Mouse (Mus musculus) midbrain, embryonic 14.5 days (tissue): Measurements from ENCODE around the gene Gm20696. TPM values are rescaled to one million over a fixed set of nuclear protein-coding genes. Genes with fewer than 3 reads are reported as not detected.

Source experiments
- ATAC-seq: fragments of 200-750 bp; cut with Nextera tagmentation; 2 replicates; pipeline ENCODE4 v1.8.0; 2017; ENCODE audit warnings: moderate number of reproducible peaks, moderate library complexity; ENCODE audit not compliant: low FRiP score, low TSS enrichment
- DNase-seq: peaks from one replicate; pipeline ENCODE4 v3.0.0-alpha.2; 2015
- H3K27ac ChIP-seq: fragments of 300-500 bp; sonication (generic); replicated peaks from 2 replicates; pipeline ENCODE4 v1.5.1; 2014; ENCODE audit warnings: mild to moderate bottlenecking, low read depth, low read length, moderate library complexity
- H3K27me3 ChIP-seq: fragments of 300-500 bp; sonication (generic); 2 replicates; pipeline ENCODE4 v1.6.1; 2014; ENCODE audit warnings: low read length, control low read depth, mixed read lengths; ENCODE audit not compliant: control insufficient read depth, insufficient read depth
- H3K36me3 ChIP-seq: fragments of 300-500 bp; sonication (generic); 2 replicates; pipeline ENCODE4 v1.6.1; 2014; ENCODE audit warnings: low read length, control low read depth; ENCODE audit not compliant: control insufficient read depth, insufficient read depth
- H3K4me1 ChIP-seq: fragments of 300-500 bp; sonication (generic); 2 replicates; pipeline ENCODE4 v1.6.1; 2014; ENCODE audit warnings: mild to moderate bottlenecking, antibody characterized with exemption, low read length, control low read depth; ENCODE audit not compliant: control insufficient read depth, insufficient read depth
- H3K4me2 ChIP-seq: fragments of 300-500 bp; sonication (generic); 2 replicates; pipeline ENCODE4 v1.6.1; 2014; ENCODE audit warnings: mild to moderate bottlenecking, low read length, moderate library complexity
- H3K4me3 ChIP-seq: fragments of 300-500 bp; sonication (generic); replicated peaks from 2 replicates; pipeline ENCODE4 v1.5.1; 2014; ENCODE audit warnings: low read depth, low read length
- H3K9ac ChIP-seq: fragments of 300-500 bp; sonication (generic); replicated peaks from 2 replicates; pipeline ENCODE4 v1.6.1; 2014; ENCODE audit warnings: mild to moderate bottlenecking, low read length, moderate library complexity
- H3K9me3 ChIP-seq: fragments of 300-500 bp; sonication (generic); 2 replicates; pipeline ENCODE4 v1.6.1; 2016; ENCODE audit warnings: low read length, control low read depth, mixed read lengths; ENCODE audit not compliant: control insufficient read depth
- WGBS: fragments of 180-500 bp; shearing (Covaris S2); extraction: QIAGEN DNeasy Blood & Tissue Kit; methylation state at CpG from one replicate; pipeline ENCODE4 v1.1.7; 2014; 5-methylcytosine and 5-hydroxymethylcytosine counted together
- polyA plus RNA-seq: library from polyadenylated mRNA; unstranded; fragments of >200 nt; fragmentation: Nextera tagmentation; extraction: Ambion mirVana; gene quantifications from 2 replicates; pipeline ENCODE4 v1.2.1, GENCODE M21; 2014

Gene Gm20696
- polyA plus RNA-seq, 1 experiment from 2014 or later = 4.0 TPM

DNA sequence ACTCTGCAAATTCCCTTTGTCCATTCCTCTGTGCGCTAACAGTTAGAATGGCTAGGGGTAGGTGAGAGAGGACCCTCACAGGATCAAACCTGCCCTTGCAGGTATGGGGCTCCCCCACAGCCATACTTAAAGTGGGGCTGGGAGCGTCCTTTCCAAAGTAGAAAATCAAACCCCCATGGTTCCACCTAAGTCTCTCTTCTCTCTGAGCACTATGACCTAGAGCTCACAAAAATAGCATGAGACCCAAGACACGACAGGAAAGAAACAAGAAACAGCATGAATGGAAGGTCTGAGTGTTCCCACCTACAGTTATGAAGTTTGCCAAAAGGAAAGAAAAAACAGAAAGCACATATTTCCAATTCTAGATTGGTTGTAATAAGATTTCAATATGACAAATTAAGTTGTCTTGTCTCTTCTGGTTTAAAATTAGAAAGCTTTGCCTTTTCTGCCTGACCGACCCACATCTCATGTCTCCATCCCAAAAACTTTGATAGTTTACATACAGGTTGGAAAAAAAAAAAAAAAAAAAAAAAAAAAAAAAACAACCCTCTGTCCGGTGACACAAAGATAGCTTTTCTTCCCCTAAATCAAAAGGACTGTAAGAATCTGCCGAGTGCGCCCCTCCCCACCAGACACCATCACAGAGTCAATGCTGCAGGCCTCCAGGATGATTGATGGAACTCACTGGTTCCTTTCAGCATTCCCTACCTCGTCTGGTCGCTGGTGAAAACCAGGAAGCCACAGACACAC is 327.8 kb downstream of the Gm20696 start:
- WGBS = 68% methylated on average over 9 of the region's 9 CpGs
- H3K36me3 ChIP-seq = no peaks in the 10 kb centered on the region
- no peaks in the 10 kb centered on the region for H3K27me3 ChIP-seq

DNA sequence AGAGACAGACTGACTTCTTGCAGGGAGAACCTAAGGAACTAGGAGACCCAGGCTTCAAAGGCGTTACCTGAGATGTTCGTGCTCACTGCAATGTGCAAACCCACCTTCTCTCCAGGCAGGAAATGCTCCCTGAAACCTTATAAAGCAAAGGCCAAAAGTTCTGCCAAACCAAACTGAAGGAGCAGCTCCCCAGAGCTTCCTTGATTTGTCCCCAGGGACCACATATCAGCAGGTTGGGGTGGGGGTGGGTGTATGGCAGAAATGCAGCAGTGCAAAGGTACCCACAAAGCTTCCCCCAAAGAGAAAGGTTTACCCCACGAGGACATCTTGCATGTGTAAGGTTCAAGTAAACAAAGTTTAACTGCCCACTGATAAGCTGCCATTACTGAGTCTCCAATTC is 328.4 kb downstream of the Gm20696 start:
- 71% methylated on average over 3 of the region's 3 CpGs for WGBS
- H3K4me1 ChIP-seq = peaks cover 6% of the 10 kb centered on the region; the same call in 1 of the 2 replicates
- no peaks in the 10 kb centered on the region for H3K9me3 ChIP-seq
- H3K9ac ChIP-seq = no peak overlapping the region
- no peaks in the 10 kb centered on the region for H3K36me3 ChIP-seq
- H3K4me3 ChIP-seq = no peak overlapping the region
- no peak for ATAC-seq
- H3K4me2 ChIP-seq = no peak overlapping the region
- no peak for DNase-seq
- no peaks in the 10 kb centered on the region for H3K27me3 ChIP-seq
- no peak overlapping the region for H3K27ac ChIP-seq

More for the DNA sequence above, 327.8 kb downstream of the Gm20696 start:
- no peak for ATAC-seq
- H3K9ac ChIP-seq = no peak overlapping the region
- DNase-seq = no peak
- peaks cover 6% of the 10 kb centered on the region; the same call in 1 of the 2 replicates for H3K4me1 ChIP-seq
- H3K4me2 ChIP-seq = no peak overlapping the region
- H3K4me3 ChIP-seq = no peak overlapping the region
- no peak overlapping the region for H3K27ac ChIP-seq
- H3K9me3 ChIP-seq = no peaks in the 10 kb centered on the region

DNA sequence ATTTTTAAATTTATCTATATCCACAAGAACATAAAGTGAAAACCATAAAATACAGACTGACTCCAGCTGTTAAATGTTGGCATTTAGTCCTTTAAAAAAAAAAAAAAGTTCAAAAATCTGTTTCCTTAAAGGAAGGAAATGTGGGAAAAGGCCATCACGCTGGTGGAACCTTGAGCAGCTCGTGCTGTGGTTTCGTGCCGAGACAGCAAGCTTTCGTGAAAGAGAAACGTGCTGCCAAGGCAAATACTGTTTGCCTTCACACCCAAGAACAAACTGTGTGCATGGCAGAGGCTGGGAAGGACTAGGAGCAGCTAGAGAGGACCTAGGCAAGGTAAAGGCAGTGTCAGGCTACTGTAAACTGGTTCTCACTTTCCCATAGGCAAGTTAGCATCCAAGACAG is 329.0 kb downstream of the Gm20696 start:
- Histone ChIP-seq H3K9me3 (no peaks in the 10 kb centered on the region), H3K4me1 (peaks cover 6% of the 10 kb centered on the region; the same call in 1 of the 2 replicates), H3K27me3 (no peaks in the 10 kb centered on the region), H3K36me3 (no peaks in the 10 kb centered on the region), H3K27ac (no peak overlapping the region), H3K9ac (no peak overlapping the region), H3K4me2 (no peak overlapping the region), H3K4me3 (no peak overlapping the region)
- ATAC-seq (no peak), DNase-seq (no peak)
- WGBS = 76% methylated on average over 6 of the region's 6 CpGs

DNA sequence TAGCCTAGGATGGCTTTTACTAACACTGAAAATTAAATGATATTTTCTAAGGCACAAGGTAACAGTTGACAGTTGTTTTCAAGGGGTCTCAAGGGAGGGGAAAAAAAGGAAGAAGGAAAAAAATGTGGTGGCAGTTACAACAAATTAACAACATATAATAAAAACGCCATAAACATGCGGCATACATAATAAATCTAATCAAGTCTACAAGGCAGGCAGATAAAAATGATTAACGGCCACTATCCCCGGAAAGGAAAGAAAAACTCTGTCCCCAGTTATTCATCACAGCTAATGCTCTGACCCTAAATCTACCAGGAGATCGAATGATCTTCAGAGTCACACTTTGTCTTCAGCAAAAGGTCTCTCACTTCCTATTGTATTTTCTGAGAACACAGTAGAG is 330.4 kb downstream of the Gm20696 start:
- no peaks in the 10 kb centered on the region for H3K27me3 ChIP-seq
- ATAC-seq (no peak), DNase-seq (no peak)
- H3K4me1 ChIP-seq = peaks cover 6% of the 10 kb centered on the region; the same call in 1 of the 2 replicates
- no peak overlapping the region for H3K9ac ChIP-seq
- H3K4me3 ChIP-seq = no peak overlapping the region
- H3K36me3 ChIP-seq = no peaks in the 10 kb centered on the region
- WGBS = 65% methylated on average over 5 of the region's 5 CpGs
- no peaks in the 10 kb centered on the region for H3K9me3 ChIP-seq
- H3K27ac ChIP-seq = no peak overlapping the region
- H3K4me2 ChIP-seq = no peak overlapping the region

DNA sequence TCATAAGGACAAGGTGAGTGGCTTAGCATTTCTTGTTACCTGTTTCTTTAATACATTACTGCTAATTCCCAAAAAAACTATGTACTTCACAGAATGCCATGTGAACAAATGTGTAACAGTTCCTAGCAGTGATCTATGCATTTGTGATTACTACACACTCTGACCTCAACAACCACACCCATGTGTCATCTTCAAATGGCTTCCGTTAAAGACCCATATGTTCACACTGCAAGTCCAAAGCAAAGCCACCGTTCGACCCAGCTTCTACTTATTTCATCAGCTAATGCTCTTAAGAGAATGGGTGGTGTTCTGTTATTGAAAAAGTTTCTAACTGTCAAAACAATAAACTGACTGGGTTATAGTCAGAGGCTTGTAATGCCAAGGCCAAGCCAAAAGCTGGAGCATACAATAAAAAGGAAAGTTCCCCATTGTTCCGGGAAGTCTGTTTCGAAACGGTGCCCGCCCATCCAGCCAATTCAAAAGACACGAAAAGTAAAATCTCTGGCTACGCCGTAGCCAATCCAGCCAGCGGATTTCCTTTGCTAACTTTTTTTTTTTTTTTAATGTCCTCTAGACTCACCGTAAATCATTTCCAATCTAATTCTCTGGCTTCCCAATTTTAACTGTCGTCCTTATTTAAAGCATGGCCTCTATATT is 331.3 kb downstream of the Gm20696 start:
- no peak overlapping the region for H3K4me3 ChIP-seq
- 55% methylated on average over 13 of the region's 13 CpGs for WGBS

DNA sequence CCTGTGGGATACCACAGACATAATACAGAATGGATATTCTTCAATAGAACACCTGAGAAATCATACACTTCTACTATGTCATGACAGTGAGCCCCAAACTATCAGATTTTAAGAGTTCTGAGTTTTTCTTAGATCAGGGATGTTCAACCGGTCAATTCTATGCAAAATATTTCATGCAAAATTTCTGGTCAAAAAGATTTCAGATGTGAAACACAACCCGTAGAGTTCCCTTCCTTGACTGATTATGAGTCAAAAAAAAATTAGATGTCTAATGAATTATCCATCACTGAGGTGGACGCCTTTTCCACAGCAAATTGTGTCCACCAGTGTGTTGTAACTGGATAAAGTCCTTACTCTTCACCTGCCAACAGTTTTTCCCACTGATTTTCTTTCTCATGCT is 332.3 kb downstream of the Gm20696 start:
- Histone ChIP-seq H3K36me3 (no peaks in the 10 kb centered on the region), H3K27me3 (no peaks in the 10 kb centered on the region), H3K4me1 (peaks cover 3% of the 10 kb centered on the region; the same call in 1 of the 2 replicates), H3K4me3 (no peak overlapping the region), H3K4me2 (no peak overlapping the region), H3K27ac (no peak overlapping the region), H3K9ac (no peak overlapping the region), H3K9me3 (no peaks in the 10 kb centered on the region)
- DNase-seq (no peak), ATAC-seq (no peak)
- 96% methylated on average over 3 of the region's 3 CpGs for WGBS

More for the DNA sequence above, 331.3 kb downstream of the Gm20696 start:
- peaks cover 6% of the 10 kb centered on the region; the same call in 1 of the 2 replicates for H3K4me1 ChIP-seq
- no peak overlapping the region for H3K9ac ChIP-seq
- no peaks in the 10 kb centered on the region for H3K27me3 ChIP-seq
- H3K36me3 ChIP-seq = no peaks in the 10 kb centered on the region
- H3K4me2 ChIP-seq = no peak overlapping the region
- H3K27ac ChIP-seq = no peak overlapping the region
- H3K9me3 ChIP-seq = no peaks in the 10 kb centered on the region
- ATAC-seq (no peak), DNase-seq (no peak)

DNA sequence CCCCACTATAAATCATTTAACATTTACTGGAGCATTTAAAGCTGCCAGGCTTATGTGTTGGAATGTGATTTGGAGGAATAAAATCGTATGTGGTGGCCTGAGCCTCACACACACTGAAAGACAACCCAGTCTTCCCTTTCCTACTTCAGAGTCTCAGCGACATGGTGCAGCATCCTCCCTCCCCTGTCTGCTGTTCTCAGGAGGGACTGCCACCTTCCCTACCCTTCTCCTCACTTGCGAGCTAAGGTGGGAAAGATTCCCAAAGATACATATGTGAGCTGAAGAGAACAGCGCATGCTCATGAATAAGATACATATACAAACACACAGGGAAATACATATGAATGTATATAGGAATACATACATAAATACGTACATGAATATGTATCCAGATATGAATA is 333.5 kb downstream of the Gm20696 start:
- no peaks in the 10 kb centered on the region for H3K4me1 ChIP-seq
- ATAC-seq (no peak), DNase-seq (no peak)
- no peaks in the 10 kb centered on the region for H3K9me3 ChIP-seq
- H3K27ac ChIP-seq = no peak overlapping the region
- no peaks in the 10 kb centered on the region for H3K36me3 ChIP-seq
- H3K27me3 ChIP-seq = no peaks in the 10 kb centered on the region
- no peak overlapping the region for H3K4me3 ChIP-seq
- H3K9ac ChIP-seq = no peak overlapping the region
- H3K4me2 ChIP-seq = no peak overlapping the region
- WGBS = 92% methylated on average over 5 of the region's 5 CpGs

DNA sequence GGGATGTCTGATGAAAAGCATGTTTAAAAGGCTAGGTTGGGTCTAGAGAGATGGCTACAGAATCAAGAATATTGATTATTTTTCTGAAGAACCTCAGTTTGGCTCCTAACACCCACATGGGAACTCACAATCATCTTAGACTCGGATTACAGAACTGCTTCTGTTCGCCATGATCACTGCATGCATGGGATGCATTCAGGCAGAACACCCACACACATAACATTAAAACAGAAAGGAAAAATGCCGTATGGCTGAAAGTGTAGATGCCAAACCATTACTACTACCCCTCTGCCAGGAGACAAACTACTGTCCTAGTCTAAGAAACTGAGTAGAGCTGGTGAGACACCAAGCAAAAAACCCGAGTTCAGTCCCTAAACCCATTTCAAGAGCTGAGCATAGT is 336.4 kb downstream of the Gm20696 start:
- no peak overlapping the region for H3K4me2 ChIP-seq
- H3K36me3 ChIP-seq = no peaks in the 10 kb centered on the region
- H3K27me3 ChIP-seq = no peaks in the 10 kb centered on the region
- no peak overlapping the region for H3K9ac ChIP-seq
- H3K9me3 ChIP-seq = no peaks in the 10 kb centered on the region
- H3K4me1 ChIP-seq = no peaks in the 10 kb centered on the region
- H3K4me3 ChIP-seq = no peak overlapping the region
- WGBS = 81% methylated on average over 4 of the region's 4 CpGs
- H3K27ac ChIP-seq = no peak overlapping the region
- ATAC-seq (no peak), DNase-seq (no peak)

DNA sequence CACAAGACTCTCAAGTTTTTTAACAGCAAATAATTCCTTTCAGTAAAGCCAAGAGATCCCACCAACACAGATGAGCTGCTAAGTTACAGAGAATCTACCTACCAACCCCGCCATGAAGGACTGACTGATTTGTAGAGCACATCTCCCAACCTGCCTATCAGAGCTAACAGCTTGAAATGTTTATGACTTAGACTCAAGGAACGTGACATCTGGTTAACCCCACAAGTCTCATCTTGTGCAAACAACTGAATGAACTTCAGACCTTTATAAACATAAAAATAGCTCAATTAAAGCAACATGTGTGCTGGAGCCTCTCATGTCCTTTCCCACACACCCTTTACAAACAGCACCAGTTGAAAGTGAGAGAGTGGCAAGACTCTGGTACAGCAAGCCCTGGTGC is 338.0 kb downstream of the Gm20696 start:
- no peak for DNase-seq
- no peak for ATAC-seq
- Histone ChIP-seq H3K27me3 (no peaks in the 10 kb centered on the region), H3K4me2 (no peak overlapping the region), H3K4me3 (no peak overlapping the region), H3K9me3 (no peaks in the 10 kb centered on the region), H3K4me1 (no peaks in the 10 kb centered on the region), H3K36me3 (no peaks in the 10 kb centered on the region), H3K27ac (no peak overlapping the region), H3K9ac (no peak overlapping the region)
- 83% methylated on average over 2 of the region's 2 CpGs for WGBS
